ENCODE assay signal across 16 mouse cellular contexts in genomic region chr1:59472368-59473180, GRCm38 (mm10). TPM values are rescaled to one million over a fixed set of nuclear protein-coding genes. Genes with fewer than 3 reads are reported as not detected.
A peak's percentile ranks its signal among the peaks of the same experiment; 100 is the strongest.
DNase-seq lines count a peak whose midpoint lies in the region; ATAC-seq and TF ChIP-seq lines count a peak whose summit lies in the region.
"Had no signal": no experiment of that assay in that cellular context is flagged by ENCODE, and none has a peak within 500 bp of the region (broad histone marks: within the 10 kb centered on the region; RNA-seq: fewer than 3 reads in every experiment).

No protein-coding gene starts in this region.

- 9% methylated on average over 9 of the region's 11 CpGs for WGBS in heart, embryonic 12.5 days
- 16% methylated on average over 10 of the region's 11 CpGs for WGBS in lung, embryonic 14.5 days

- H3K27me3 ChIP-seq in heart, embryonic 12.5 days (replicated peaks), result peaks cover 48% of the 10 kb centered on the region
- H3K27me3 ChIP-seq in lung, embryonic 14.5 days (ENCODE audit: insufficient read depth, low read length), result no peaks in the 10 kb centered on the region
- H3K27me3 ChIP-seq: embryonic facial prominence, embryonic 13.5 days; midbrain, embryonic 15.5 days had no signal

- peaks cover 14% of the 10 kb centered on the region for H3K4me1 ChIP-seq in heart, embryonic 12.5 days (replicated peaks)
- peaks cover 17% of the 10 kb centered on the region for H3K4me1 ChIP-seq in lung, embryonic 14.5 days (ENCODE audit: insufficient read depth)

- H3K4me3 ChIP-seq in heart, embryonic 12.5 days, result no peak overlapping the region
- H3K4me3 ChIP-seq in lung, embryonic 14.5 days (ENCODE audit: low read depth, low read length), result no peak overlapping the region
- H3K4me3 ChIP-seq in layer of hippocampus, adult 2 months, result no peak overlapping the region
- H3K4me3 ChIP-seq: embryonic facial prominence, embryonic 13.5 days; midbrain, embryonic 15.5 days had no signal

- H3K9me3 ChIP-seq in heart, embryonic 12.5 days (replicated peaks), result no peaks in the 10 kb centered on the region
- no peaks in the 10 kb centered on the region for H3K9me3 ChIP-seq in lung, embryonic 14.5 days (ENCODE audit: low read depth, low read length)
- H3K9me3 ChIP-seq: embryonic facial prominence, embryonic 13.5 days; midbrain, embryonic 15.5 days had no signal

- no peak for DNase-seq in heart, adult 18-20 months
- DNase-seq in lung, embryonic 14.5 days, result peak; percentile 65
- DNase-seq in lung, postnatal 14 days, result no peak
- DNase-seq in brain, embryonic 14.5 days (ENCODE audit: low read depth), result peak; percentile 12
- DNase-seq in lung, postnatal 10 days, result peak; percentile 40
- DNase-seq in B cell, adult 2 months, result no peak
- no peak for DNase-seq in layer of hippocampus, adult 2 months (ENCODE audit: low spot score in 2 of 2)
- DNase-seq: cerebellum, adult 9-10 months; liver, postnatal 0 days had no signal

- ATAC-seq in heart, embryonic 12.5 days (ENCODE audit: insufficient number of reproducible peaks, low FRiP score), result no peak
- no peak for ATAC-seq in lung, embryonic 14.5 days (ENCODE audit: insufficient read depth)
- ATAC-seq: forebrain, embryonic 14.5 days; liver, postnatal 0 days had no signal

- H3K9ac ChIP-seq in heart, embryonic 12.5 days, result no peak overlapping the region
- no peak overlapping the region for H3K9ac ChIP-seq in lung, embryonic 14.5 days
- H3K9ac ChIP-seq: embryonic facial prominence, embryonic 13.5 days; hindbrain, embryonic 14.5 days; liver, postnatal 0 days; midbrain, embryonic 15.5 days had no signal

- no peaks in the 10 kb centered on the region for H3K36me3 ChIP-seq in heart, embryonic 12.5 days
- no peaks in the 10 kb centered on the region for H3K36me3 ChIP-seq in lung, embryonic 14.5 days (ENCODE audit: insufficient read depth)
- H3K36me3 ChIP-seq: embryonic facial prominence, embryonic 13.5 days; midbrain, embryonic 15.5 days had no signal

- H3K27ac ChIP-seq in heart, embryonic 12.5 days (ENCODE audit: poor library complexity, severe bottlenecking), result no peak overlapping the region
- peak overlapping the region; percentile 43; the same call in 1 of the 2 replicates for H3K27ac ChIP-seq in lung, embryonic 14.5 days (ENCODE audit: low read depth)
- no peak overlapping the region for H3K27ac ChIP-seq in layer of hippocampus, adult 2 months
- H3K27ac ChIP-seq: hindbrain, embryonic 14.5 days; midbrain, embryonic 15.5 days had no signal

- H3K4me2 ChIP-seq in heart, embryonic 12.5 days, result peak overlapping the region; percentile 14
- H3K4me2 ChIP-seq in lung, embryonic 14.5 days, result peak overlapping the region; percentile 27; the same call in 1 of the 2 replicates
- H3K4me2 ChIP-seq: hindbrain, embryonic 14.5 days; midbrain, embryonic 15.5 days had no signal

- no peak for TF ChIP-seq CTCF in lung, embryonic 14.5 days (IDR thresholded peaks at IDR 0.05; ENCODE audit: low read depth)
- no peak for TF ChIP-seq CTCF in brain, embryonic 14.5 days (IDR thresholded peaks at IDR 0.05; ENCODE audit: borderline replicate concordance, extremely low read depth, insufficient read depth, insufficient read length)
- no peak for TF ChIP-seq CTCF in layer of hippocampus, adult 2 months (conservative IDR thresholded peaks at IDR 0.05)

- no peak for TF ChIP-seq POLR2A in brain, embryonic 14.5 days (IDR thresholded peaks at IDR 0.05; ENCODE audit: borderline replicate concordance, extremely low read depth, insufficient read depth, insufficient read length, poor library complexity, severe bottlenecking)

RNA-seq across cellular contexts. Expression of gene Fzd7, which starts 9.7 kb away (rescaled TPM):
- polyA plus RNA-seq in heart, embryonic 12.5 days (2016; fragmentation: Nextera tagmentation; extraction: Ambion mirVana), result 5.5 and 6.2 TPM in 2 replicates
- total RNA-seq in heart, adult 18-20 months (2021), result 1 to 10 TPM; 5.3 to 6.2 TPM
- polyA plus RNA-seq in lung, embryonic 14.5 days (2014; fragmentation: Nextera tagmentation; extraction: Ambion mirVana), result 21.7 and 22.7 TPM in 2 replicates
- 8.3 and 10.7 TPM in 2 replicates for polyA plus RNA-seq in brain, embryonic 14.5 days (2012; rRNA removed)
- 1 to 10 TPM; 5.4 to 6.7 TPM for total RNA-seq in layer of hippocampus, adult 2 months (2021)

RNA-seq across cellular contexts. Expression of gene Gm973, which starts 43.5 kb away (rescaled TPM):
- 0.15 TPM in 1 of 2 replicates, not detected in the other for polyA plus RNA-seq in heart, embryonic 12.5 days (2016; fragmentation: Nextera tagmentation; extraction: Ambion mirVana)
- under 1 TPM in 1 of 2 experiments, not detected in 1; 0.85 TPM for total RNA-seq in heart, adult 18-20 months (2021)
- polyA plus RNA-seq in lung, embryonic 14.5 days (2014; fragmentation: Nextera tagmentation; extraction: Ambion mirVana), result 0.41 TPM in 1 of 2 replicates, not detected in the other
- 2.1 and 6.4 TPM in 2 replicates for polyA plus RNA-seq in brain, embryonic 14.5 days (2012; rRNA removed)
- total RNA-seq in layer of hippocampus, adult 2 months (2021), result 10 to 100 TPM; 14.5 to 16.1 TPM
- polyA plus RNA-seq: C2C12; liver, postnatal 0 days; spleen, adult 2 months had no signal

Comparison
In these comparisons a context has a peak if more than half of its experiments do, and no peak if none do; other contexts are left out.
1. DNase-seq: peak in lung, embryonic 14.5 days (single experiment), brain, embryonic 14.5 days (single experiment) and lung, postnatal 10 days (single experiment); none in heart, adult 18-20 months (0 of 2), lung, postnatal 14 days (single experiment), B cell, adult 2 months (0 of 2) and layer of hippocampus, adult 2 months (0 of 2).